Mouse (Mus musculus) cerebral cortex, adult 2 months (tissue): Measurements from ENCODE around the gene Nfatc4.

Experiments used
- WGBS: fragments of 180-500 bp; shearing (Covaris S2); methylation state at CpG from one replicate; pipeline ENCODE4 v1.1.7; 2018; 5-methylcytosine and 5-hydroxymethylcytosine counted together

Nfatc4 gene

GRCm38 (mm10) chr14:55883149-55883661 lies 60.3 kb downstream of the Nfatc4 start:
- 97% methylated on average over 13 of the region's 13 CpGs for WGBS
